8 mouse cellular contexts compared by ENCODE assay signal in genomic region chr19:27066449-27067181, GRCm38 (mm10).
DNase-seq lines count a peak whose midpoint lies in the region; ATAC-seq lines count a peak whose summit lies in the region.

No protein-coding gene starts in this region.

- H3K4me2 ChIP-seq in limb, embryonic 12.5 days = peak overlapping the region; percentile 13; the same call in 1 of the 2 replicates
- H3K4me2 ChIP-seq in neural tube, embryonic 13.5 days = peak overlapping the region; percentile 34

- 0 out of 2 replicates have a peak overlapping the region, but pooled peaks have one; percentile 37 for H3K27ac ChIP-seq in limb, embryonic 12.5 days
- H3K27ac ChIP-seq in limb, embryonic 10.5 days = no peak overlapping the region
- H3K27ac ChIP-seq in neural tube, embryonic 13.5 days (replicated peaks) = peak overlapping the region; percentile 38; the same call in 1 of the 2 replicates

- peak; percentile 63; the same call in 1 of the 2 replicates for ATAC-seq in limb, embryonic 12.5 days (ENCODE audit: insufficient number of reproducible peaks, insufficient read depth, low FRiP score, low TSS enrichment, low read depth)
- peak; percentile 98 for ATAC-seq in neural tube, embryonic 13.5 days (ENCODE audit: low read depth)
- no peak for ATAC-seq in erythroid progenitor cell, adult 5-6 weeks (replicated peaks; ENCODE audit: low FRiP score, poor library complexity, severe bottlenecking)

- H3K36me3 ChIP-seq in limb, embryonic 12.5 days = no peaks in the 10 kb centered on the region
- no peaks in the 10 kb centered on the region for H3K36me3 ChIP-seq in limb, embryonic 10.5 days
- H3K36me3 ChIP-seq in neural tube, embryonic 13.5 days = no peaks in the 10 kb centered on the region

- H3K4me1 ChIP-seq in limb, embryonic 12.5 days (replicated peaks) = peaks cover 20% of the 10 kb centered on the region
- peaks cover 6% of the 10 kb centered on the region; the same call in 1 of the 2 replicates for H3K4me1 ChIP-seq in limb, embryonic 10.5 days
- H3K4me1 ChIP-seq in neural tube, embryonic 13.5 days (replicated peaks) = peaks cover 23% of the 10 kb centered on the region

- no peak overlapping the region for H3K4me3 ChIP-seq in limb, embryonic 12.5 days (replicated peaks)
- H3K4me3 ChIP-seq in limb, embryonic 10.5 days = no peak overlapping the region
- no peak overlapping the region for H3K4me3 ChIP-seq in neural tube, embryonic 13.5 days

- no peaks in the 10 kb centered on the region for H3K27me3 ChIP-seq in limb, embryonic 12.5 days
- H3K27me3 ChIP-seq in limb, embryonic 10.5 days (ENCODE audit: low read depth, poor library complexity, severe bottlenecking) = no peaks in the 10 kb centered on the region
- H3K27me3 ChIP-seq in neural tube, embryonic 13.5 days = 0 out of 2 replicates have a peak, but pooled peaks cover 3% of the 10 kb centered on the region

- H3K9ac ChIP-seq in limb, embryonic 12.5 days (replicated peaks) = no peak overlapping the region
- no peak overlapping the region for H3K9ac ChIP-seq in neural tube, embryonic 13.5 days

- no peak for DNase-seq in limb, embryonic 10.5 days (ENCODE audit: low spot score)
- DNase-seq in cerebellum, adult 11-12 months = peak; percentile 92
- peak; percentile 76 to 78 for DNase-seq in frontal cortex, postnatal 10 days (ENCODE audit: low spot score in 2 of 2)
- peak; percentile 54 for DNase-seq in left cerebral cortex, adult 11 months (ENCODE audit: low spot score)
- no peak for DNase-seq in spleen, postnatal 36 days (ENCODE audit: low spot score in 2 of 2)

- no peaks in the 10 kb centered on the region for H3K9me3 ChIP-seq in limb, embryonic 12.5 days
- H3K9me3 ChIP-seq in limb, embryonic 10.5 days (replicated peaks) = no peaks in the 10 kb centered on the region
- H3K9me3 ChIP-seq in neural tube, embryonic 13.5 days = no peaks in the 10 kb centered on the region

- 65% methylated on average over 12 of the region's 12 CpGs for WGBS in limb, embryonic 12.5 days
- WGBS in limb, embryonic 10.5 days = 83% methylated on average over 12 of the region's 12 CpGs
- WGBS in neural tube, embryonic 13.5 days = 27% methylated on average over 12 of the region's 12 CpGs

Comparison
In these comparisons a context has a peak if more than half of its experiments do, and no peak if none do; other contexts are left out.
1. DNase-seq: peak in cerebellum, adult 11-12 months (single experiment), frontal cortex, postnatal 10 days (2 of 2) and left cerebral cortex, adult 11 months (single experiment); none in limb, embryonic 10.5 days (single experiment) and spleen, postnatal 36 days (0 of 2).